Mouse (Mus musculus) C2C12 (cell line): ENCODE data around the gene Mrpl37. TPM values are rescaled to one million over a fixed set of nuclear protein-coding genes. Genes with fewer than 3 reads are reported as not detected.

Source experiments
- H3K27me3 ChIP-seq: one replicate; pipeline ENCODE4 v1.6.1; 2011; ENCODE audit not compliant: control insufficient read depth, insufficient read depth, insufficient read length
- H3K36me3 ChIP-seq: one replicate; pipeline ENCODE4 v1.6.1; 2011; ENCODE audit not compliant: control insufficient read depth, insufficient read depth
- H3K4me3 ChIP-seq: one replicate; pipeline ENCODE4 v1.5.1; 2011; ENCODE audit warnings: mild to moderate bottlenecking, control low read depth; ENCODE audit not compliant: poor library complexity, insufficient read depth, severe bottlenecking
- H3K79me2 ChIP-seq: one replicate; pipeline ENCODE4 v1.6.1; 2011; ENCODE audit not compliant: control insufficient read depth, insufficient read depth
- H3K79me3 ChIP-seq: one replicate; pipeline ENCODE4 v1.6.1; 2011; ENCODE audit warnings: low read depth, control low read depth
- H3ac ChIP-seq: one replicate; pipeline ENCODE3; 2011; ENCODE audit warnings: low read depth; ENCODE audit not compliant: control insufficient read depth, insufficient read length
- CEBPB ChIP-seq: IDR thresholded peaks from one replicate; pipeline ENCODE4 v1.6.1; 2011; ENCODE audit warnings: low read depth, mild to moderate bottlenecking, control low read depth, moderate library complexity
- CTCF ChIP-seq: IDR thresholded peaks from one replicate; pipeline ENCODE4 v1.5.1; 2011; ENCODE audit not compliant: control insufficient read depth, insufficient read depth, insufficient read length
- FOSL1 ChIP-seq: IDR thresholded peaks from one replicate; pipeline ENCODE4 v1.8.0; 2011; ENCODE audit warnings: mild to moderate bottlenecking, low read length; ENCODE audit not compliant: poor library complexity, insufficient read depth, severe bottlenecking
- MAX ChIP-seq: IDR thresholded peaks from one replicate; pipeline ENCODE4 v1.6.1; 2011; ENCODE audit warnings: mild to moderate bottlenecking, control low read depth
- MYOD1 ChIP-seq: IDR thresholded peaks from one replicate; pipeline ENCODE4 v1.6.1; 2011; ENCODE audit warnings: low read depth; ENCODE audit not compliant: control insufficient read depth, insufficient read length
- MYOG ChIP-seq: IDR thresholded peaks from one replicate; pipeline ENCODE4 v1.6.1; 2011; ENCODE audit not compliant: control insufficient read depth, insufficient read length; ENCODE audit errors: extremely low read depth
- USF1 ChIP-seq: IDR thresholded peaks from one replicate; pipeline ENCODE4 v1.6.1; 2011; ENCODE audit warnings: low read depth, mild to moderate bottlenecking, control low read depth, moderate library complexity
- polyA plus RNA-seq: library from polyadenylated mRNA; unstranded; fragments of >200 nt; fragmentation: generic; extraction: Trizol; gene quantifications from one replicate; pipeline ENCODE4 v1.2.1, GENCODE M21; 2012; ENCODE audit warnings: missing spikeins

Mrpl37 gene
- polyA plus RNA-seq, 1 experiment: 75.5 TPM

DNA sequence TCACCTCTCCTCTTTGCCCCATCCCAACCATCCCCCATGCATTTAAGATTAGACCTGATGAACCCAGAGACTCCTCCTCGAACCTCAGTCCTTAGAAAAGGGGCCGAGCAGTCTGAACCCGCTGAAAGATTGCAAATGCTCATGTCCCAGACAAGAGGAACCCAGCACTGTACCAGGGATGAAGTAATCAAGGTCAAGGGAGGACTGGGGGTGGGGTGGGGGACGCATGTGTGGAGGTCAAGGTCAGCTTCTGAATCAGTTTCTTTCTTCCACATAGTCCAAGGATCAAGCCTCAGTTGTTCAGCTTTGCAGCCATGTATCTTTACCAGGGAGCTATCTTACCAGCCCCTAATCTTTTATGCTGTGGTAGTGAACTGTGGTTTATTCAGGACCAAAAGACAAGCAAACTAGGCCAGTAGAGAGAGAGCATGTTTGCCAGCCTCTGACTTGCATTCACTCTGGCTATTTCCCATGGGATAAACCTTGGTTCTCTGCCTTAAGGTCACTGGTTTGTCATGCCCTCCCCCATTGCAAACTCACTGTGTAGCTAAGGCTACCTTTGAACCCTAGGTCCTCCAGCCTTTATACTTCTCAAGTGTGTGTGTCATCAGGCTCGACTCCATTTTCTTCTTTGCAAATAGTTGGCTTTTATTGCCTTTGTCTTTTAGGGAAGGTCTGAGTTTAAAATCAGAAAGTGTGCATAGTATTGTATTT lies 46.2 kb downstream of the Mrpl37 start:
- Histone ChIP-seq H3K27me3 (no peaks in the 10 kb centered on the region), H3K36me3 (peaks cover under 1% of the 10 kb centered on the region), H3K79me3 (peaks cover 4% of the 10 kb centered on the region), H3K4me3 (no peak overlapping the region), H3ac (no peak overlapping the region), H3K79me2 (peaks cover 17% of the 10 kb centered on the region)
- TF ChIP-seq MYOD1 (no peak), CTCF (no peak), FOSL1 (no peak), USF1 (no peak), CEBPB (no peak), MYOG (no peak), MAX (no peak)

DNA sequence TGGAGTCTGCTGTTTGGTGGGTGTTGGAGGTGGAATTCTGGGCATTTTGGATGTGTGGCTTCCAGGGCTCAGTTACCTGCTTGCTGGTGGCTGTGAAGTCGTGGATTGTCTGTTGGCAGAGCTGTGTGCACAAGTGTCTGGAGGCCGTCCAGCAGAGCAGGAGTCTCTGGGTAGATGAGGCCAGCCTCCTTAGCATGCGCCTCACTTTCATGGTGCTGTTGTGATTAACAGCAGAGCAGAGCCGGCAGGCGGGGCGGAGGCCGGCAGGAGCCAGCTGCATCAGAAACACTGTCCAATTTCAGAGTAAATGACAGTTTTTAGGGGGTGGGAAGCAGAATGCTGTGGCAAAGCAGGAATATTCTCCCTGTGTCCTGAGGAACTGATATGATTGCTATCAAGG lies 47.6 kb downstream of the Mrpl37 start:
- Histone ChIP-seq H3K36me3 (peaks cover 5% of the 10 kb centered on the region), H3K79me3 (peaks cover 7% of the 10 kb centered on the region), H3K4me3 (no peak overlapping the region), H3K79me2 (peaks cover 30% of the 10 kb centered on the region), H3ac (no peak overlapping the region), H3K27me3 (no peaks in the 10 kb centered on the region)
- TF ChIP-seq USF1 (no peak), CTCF (no peak), MAX (no peak), FOSL1 (no peak), MYOG (no peak), MYOD1 (no peak), CEBPB (no peak)

DNA sequence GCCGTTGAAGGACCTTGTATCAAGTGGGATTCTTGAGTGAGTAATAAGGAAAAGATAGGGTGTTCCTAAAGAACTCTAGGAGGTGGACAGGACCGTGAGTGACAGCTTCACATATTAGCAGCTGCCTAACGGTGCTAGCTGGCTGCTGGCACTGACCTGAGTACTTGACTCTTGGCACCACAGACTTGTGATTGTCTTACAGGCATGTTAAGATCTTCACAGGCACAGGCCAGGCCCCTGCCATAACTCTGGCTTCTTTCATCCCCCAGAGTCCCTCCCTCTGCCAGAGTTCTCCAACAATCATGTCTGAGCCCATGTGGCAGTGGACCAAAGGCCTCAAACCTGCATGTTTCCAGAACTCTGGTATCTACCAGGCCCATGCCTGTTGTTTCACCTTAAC lies 48.1 kb downstream of the Mrpl37 start:
- no peaks in the 10 kb centered on the region for H3K27me3 ChIP-seq
- H3K79me3 ChIP-seq: peaks cover 11% of the 10 kb centered on the region
- H3K79me2 ChIP-seq: peaks cover 35% of the 10 kb centered on the region
- H3K36me3 ChIP-seq: peaks cover 9% of the 10 kb centered on the region
- H3K4me3 ChIP-seq: no peak overlapping the region
- H3ac ChIP-seq: no peak overlapping the region
- TF ChIP-seq MYOD1 (no peak), CEBPB (no peak), MAX (no peak), USF1 (no peak), MYOG (no peak), FOSL1 (no peak), CTCF (no peak)

DNA sequence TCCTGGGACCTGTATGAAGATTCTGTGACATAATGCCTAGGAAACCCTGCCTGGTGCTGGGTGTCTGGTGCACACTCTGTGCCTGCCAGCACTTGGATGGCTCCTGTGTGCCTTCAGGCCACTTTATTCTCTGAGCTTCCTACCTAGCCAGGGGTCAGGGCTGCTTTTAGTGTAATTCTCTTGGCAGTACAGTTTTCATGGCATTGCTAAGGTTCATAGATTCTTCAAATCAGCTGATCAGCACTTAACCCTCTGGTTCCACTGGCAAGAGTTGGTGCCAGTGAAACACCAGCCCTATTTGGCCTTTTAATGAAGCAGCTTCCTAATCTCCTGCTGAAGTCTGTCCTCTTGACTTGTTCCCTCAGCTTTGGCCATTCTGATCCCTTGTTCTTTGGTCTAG lies 49.4 kb downstream of the Mrpl37 start:
- peaks cover 13% of the 10 kb centered on the region for H3K36me3 ChIP-seq
- no peaks in the 10 kb centered on the region for H3K27me3 ChIP-seq
- no peak overlapping the region for H3ac ChIP-seq
- no peak for TF ChIP-seq CEBPB
- no peak for TF ChIP-seq CTCF
- no peak for TF ChIP-seq MAX
- no peak for TF ChIP-seq FOSL1
- no peak for TF ChIP-seq USF1
- TF ChIP-seq MYOG: no peak
- no peak for TF ChIP-seq MYOD1
- no peak overlapping the region for H3K4me3 ChIP-seq
- H3K79me2 ChIP-seq: peaks cover 48% of the 10 kb centered on the region
- H3K79me3 ChIP-seq: peaks cover 14% of the 10 kb centered on the region

DNA sequence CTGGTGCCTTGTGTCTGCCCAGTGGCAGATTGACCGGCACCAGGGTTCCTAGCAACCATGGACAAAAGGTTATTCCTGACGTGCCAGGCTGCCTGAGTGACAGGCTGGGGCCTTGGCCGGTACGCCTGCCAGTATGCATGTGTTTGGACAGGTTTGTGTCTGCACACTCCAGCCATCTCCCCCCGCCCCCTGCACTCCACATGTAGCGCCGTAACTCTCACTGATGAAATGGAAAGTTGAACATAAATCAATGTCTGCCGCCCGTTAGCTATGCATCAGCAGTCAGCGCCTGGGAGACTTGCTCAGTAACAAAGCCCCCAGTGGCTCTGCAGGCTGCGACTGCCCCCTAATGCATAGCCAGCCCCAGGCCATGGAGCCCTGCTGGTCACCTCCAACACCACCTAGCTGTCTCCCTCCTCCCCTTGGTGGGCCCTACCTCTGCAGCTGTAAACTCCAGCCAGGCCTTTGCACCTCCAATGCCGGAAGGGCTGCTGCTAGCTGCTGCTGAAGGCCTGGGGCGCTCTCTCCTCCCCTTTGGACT lies 50.6 kb downstream of the Mrpl37 start:
- Histone ChIP-seq H3K27me3 (no peaks in the 10 kb centered on the region), H3K79me2 (peaks cover 49% of the 10 kb centered on the region), H3K79me3 (peaks cover 14% of the 10 kb centered on the region), H3K4me3 (no peak overlapping the region), H3ac (no peak overlapping the region), H3K36me3 (peaks cover 13% of the 10 kb centered on the region)
- no peak for TF ChIP-seq MAX
- no peak for TF ChIP-seq MYOG
- TF ChIP-seq MYOD1: no peak
- no peak for TF ChIP-seq CTCF
- TF ChIP-seq CEBPB: no peak
- no peak for TF ChIP-seq FOSL1
- TF ChIP-seq USF1: no peak
